Mouse (Mus musculus): ENCODE results near the gene Oaz1.

Gene Oaz1

GRCm38 (mm10) chr10:80845055-80845693 lies 18.7 kb downstream of the Oaz1 start:
- no peak for DNase-seq (ENCODE audit: extremely low read depth, low read depth)

GRCm38 (mm10) chr10:80845732-80846131 lies 19.3 kb downstream of the Oaz1 start:
- no peak for DNase-seq (ENCODE audit: extremely low read depth, low read depth)

- DNase-seq (ENCODE audit: extremely low read depth, low read depth): no peak
Measured at GRCm38 (mm10) chr10:80848571-80848970, 22.1 kb downstream of the Oaz1 start.

- peak; percentile 74 for DNase-seq (ENCODE audit: extremely low read depth, low read depth)
Measured at GRCm38 (mm10) chr10:80854913-80855748, 28.7 kb downstream of the Oaz1 start, which contains the start of the genes Lsm7 and Sppl2b. Gene Lsm7, minus strand, starts transcription at chr10:80855209. Gene Sppl2b, plus strand, starts transcription at chr10:80855275.

GRCm38 (mm10) chr10:80855749-80856073 lies 29.3 kb downstream of the Oaz1 start:
- no peak for DNase-seq (ENCODE audit: extremely low read depth, low read depth)

- DNase-seq (ENCODE audit: extremely low read depth, low read depth): no peak
Measured at GRCm38 (mm10) chr10:80856267-80856666, 29.8 kb downstream of the Oaz1 start.

GRCm38 (mm10) chr10:80856908-80857307 lies 30.5 kb downstream of the Oaz1 start:
- no peak for DNase-seq (ENCODE audit: extremely low read depth, low read depth)

- no peak for DNase-seq (ENCODE audit: extremely low read depth, low read depth)
Measured at GRCm38 (mm10) chr10:80857386-80857785, 30.9 kb downstream of the Oaz1 start.

- no peak for DNase-seq (ENCODE audit: extremely low read depth, low read depth)
Measured at GRCm38 (mm10) chr10:80857848-80858247, 31.4 kb downstream of the Oaz1 start.

GRCm38 (mm10) chr10:80858350-80858935 lies 32.0 kb downstream of the Oaz1 start:
- peak; percentile 63 for DNase-seq (ENCODE audit: extremely low read depth, low read depth)

- DNase-seq (ENCODE audit: extremely low read depth, low read depth): no peak
Measured at GRCm38 (mm10) chr10:80862305-80862704, 35.8 kb downstream of the Oaz1 start.

GRCm38 (mm10) chr10:80864446-80864845 lies 38.0 kb downstream of the Oaz1 start:
- DNase-seq (ENCODE audit: extremely low read depth, low read depth): no peak

GRCm38 (mm10) chr10:80870993-80871392 lies 44.5 kb downstream of the Oaz1 start:
- no peak for DNase-seq (ENCODE audit: extremely low read depth, low read depth)

- no peak for DNase-seq (ENCODE audit: extremely low read depth, low read depth)
Measured at GRCm38 (mm10) chr10:80871581-80871980, 45.1 kb downstream of the Oaz1 start, which contains the start of gene Tmprss9. Gene Tmprss9, plus strand, starts transcription at chr10:80871848.

GRCm38 (mm10) chr10:80874035-80874434 lies 47.6 kb downstream of the Oaz1 start:
- no peak for DNase-seq (ENCODE audit: extremely low read depth, low read depth)

GRCm38 (mm10) chr10:80876028-80876427 lies 49.6 kb downstream of the Oaz1 start:
- DNase-seq (ENCODE audit: extremely low read depth, low read depth): no peak

GRCm38 (mm10) chr10:80876594-80876993 lies 50.1 kb downstream of the Oaz1 start:
- no peak for DNase-seq (ENCODE audit: extremely low read depth, low read depth)
